Mouse (Mus musculus) left cerebral cortex, postnatal 25 days (tissue): ENCODE measurements around the gene Zfp740. TPM values are rescaled to one million over a fixed set of nuclear protein-coding genes. Genes with fewer than 3 reads are reported as not detected.
"Not testable (repeated sequence)": the region's sequence is repeated elsewhere in the genome, so short reads cannot be mapped to it uniquely, and the experiment has no call there.

Experiments used
- DNase-seq, 2 experiments: peaks; one replicate each; pipeline ENCODE4 v3.0.0; 2022; ENCODE audit warnings: low spot score in 2 of 2, mixed read lengths in 1 of 2
- intact Hi-C: fragments of 180-260 bp; cut with DNase I; formaldehyde crosslinking; loops from one replicate; pipeline ENCODE4 v1.15.1; 2025
- total RNA-seq, 2 experiments: library from RNA; stranded (reverse); gene quantifications; 2 replicates each; pipeline ENCODE4 v1.2.3; 2021

Zfp740 gene
- total RNA-seq, 2 experiments from 2014 or later, result 58.5 to 64.9 TPM

DNA sequence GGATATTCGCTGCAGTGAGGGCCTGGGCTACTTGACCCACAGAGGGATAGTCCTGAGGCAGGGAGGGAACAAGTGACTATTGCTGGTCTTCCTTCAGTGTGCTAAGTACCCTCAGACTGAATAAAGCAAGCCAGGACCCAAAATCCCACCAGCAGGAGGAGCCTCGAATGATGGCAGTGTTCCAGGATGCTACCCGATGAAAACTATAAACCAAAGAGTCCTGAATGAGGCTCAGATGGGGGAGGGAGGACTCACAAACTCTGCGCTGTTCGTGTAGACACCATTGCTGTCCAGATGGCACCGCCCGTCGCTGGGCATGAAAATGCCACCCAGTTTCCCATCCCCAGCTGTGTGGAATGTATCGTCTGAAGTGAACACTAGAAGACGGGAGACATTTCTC is 19.3 kb downstream of the Zfp740 start:
- intact Hi-C loops, result loop anchor here (5.0 kb wide), 1 partner anchor 115 kb away; no protein-coding TSS in a partner anchor
- no peak for DNase-seq

DNA sequence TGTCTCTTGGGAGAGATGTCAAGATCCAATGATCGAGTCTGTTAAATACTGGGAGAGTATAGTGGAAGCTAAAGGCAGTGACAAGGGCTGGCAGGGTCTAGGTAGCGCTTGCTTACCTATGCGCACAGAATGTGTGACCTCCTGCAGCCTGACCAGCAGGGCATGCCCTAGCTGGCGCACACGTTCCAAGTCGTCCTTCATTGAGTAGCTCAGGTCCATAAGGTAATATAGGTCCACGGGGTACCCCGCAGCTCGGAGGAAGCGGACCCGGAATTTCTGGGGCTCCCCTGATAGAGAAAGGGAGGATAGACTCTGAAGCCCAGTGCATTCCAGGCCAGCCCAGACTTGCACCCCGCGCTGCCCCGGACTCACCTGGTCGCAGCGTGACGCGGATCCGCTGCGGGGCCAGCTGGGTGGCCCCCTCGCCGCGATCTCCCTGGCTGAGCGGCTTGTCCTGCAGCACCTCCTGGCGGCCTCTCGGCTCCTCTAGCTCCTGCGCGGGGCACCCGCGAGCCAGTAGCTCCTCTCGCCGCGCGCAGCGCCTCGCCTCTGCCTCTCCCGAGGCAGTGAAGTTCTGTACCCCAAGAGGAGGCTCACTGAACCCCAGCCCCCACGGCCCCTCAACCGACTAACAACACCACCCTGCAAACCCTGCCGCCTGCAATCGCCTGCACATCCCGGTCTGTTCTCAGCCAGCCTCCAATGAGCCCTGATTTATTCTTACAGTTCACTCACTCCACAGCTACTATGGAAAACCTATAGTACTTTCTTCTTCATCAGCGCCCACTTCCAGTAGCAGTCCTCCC is 21.3 kb downstream of the Zfp740 start:
- intact Hi-C loops, result loop anchor here (1.0 to 5.0 kb wide), 2 partner anchors 46 to 117 kb away; no protein-coding TSS in a partner anchor
- DNase-seq, result peak; percentile 77 to 79

DNA sequence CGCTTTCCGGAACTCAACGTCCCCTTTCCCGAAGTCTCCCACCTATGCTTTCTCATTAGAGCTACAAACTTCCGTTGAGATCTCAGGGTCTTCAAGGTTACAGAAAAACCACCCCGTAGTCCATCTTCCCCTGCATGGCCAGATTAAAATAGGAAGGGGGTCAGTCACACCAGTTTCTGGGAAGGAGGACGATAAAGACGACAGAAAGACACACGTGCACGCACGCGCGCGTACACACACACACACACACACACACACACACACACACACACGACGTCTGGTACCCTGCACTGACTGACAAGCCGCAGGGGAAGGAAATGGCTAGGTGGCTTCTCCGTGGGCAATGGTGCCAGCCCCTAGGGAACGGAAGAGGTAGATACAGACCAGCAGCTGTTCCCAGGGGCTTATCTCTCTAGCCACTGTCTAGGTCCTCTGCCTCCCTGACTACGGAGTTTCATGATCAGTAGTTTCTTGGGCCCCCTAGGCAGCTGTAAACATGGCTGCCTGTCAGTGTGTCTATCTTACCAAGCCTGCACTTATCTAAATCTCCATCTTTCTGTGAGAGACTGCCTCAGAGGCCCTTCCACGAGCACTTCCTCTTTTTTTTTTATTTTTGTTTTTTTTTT is 22.1 kb downstream of the Zfp740 start:
- intact Hi-C loops, result loop anchor here (1.0 to 5.0 kb wide), 2 partner anchors 47 to 118 kb away; no protein-coding TSS in a partner anchor
- no peak for DNase-seq

DNA sequence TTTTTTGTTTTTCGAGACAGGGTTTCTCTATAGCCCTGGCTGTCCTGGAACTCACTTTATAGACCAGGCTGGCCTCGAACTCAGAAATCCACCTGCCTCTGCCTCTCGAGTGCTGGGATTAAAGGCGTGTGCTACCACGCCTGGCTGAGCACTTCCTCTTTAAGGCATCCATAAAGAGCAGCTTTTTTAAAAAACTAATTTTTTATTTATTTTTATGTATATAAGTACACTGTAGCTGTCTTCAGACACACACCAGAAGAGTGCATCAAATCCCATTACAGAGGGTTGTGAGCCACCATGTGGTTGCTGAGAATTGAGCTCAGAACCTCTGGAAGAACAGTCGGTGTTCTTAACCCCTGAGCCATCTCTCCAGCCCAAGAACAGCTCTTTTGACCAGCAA is 22.6 kb downstream of the Zfp740 start:
- DNase-seq, intact Hi-C loops: not testable (repeated sequence)

DNA sequence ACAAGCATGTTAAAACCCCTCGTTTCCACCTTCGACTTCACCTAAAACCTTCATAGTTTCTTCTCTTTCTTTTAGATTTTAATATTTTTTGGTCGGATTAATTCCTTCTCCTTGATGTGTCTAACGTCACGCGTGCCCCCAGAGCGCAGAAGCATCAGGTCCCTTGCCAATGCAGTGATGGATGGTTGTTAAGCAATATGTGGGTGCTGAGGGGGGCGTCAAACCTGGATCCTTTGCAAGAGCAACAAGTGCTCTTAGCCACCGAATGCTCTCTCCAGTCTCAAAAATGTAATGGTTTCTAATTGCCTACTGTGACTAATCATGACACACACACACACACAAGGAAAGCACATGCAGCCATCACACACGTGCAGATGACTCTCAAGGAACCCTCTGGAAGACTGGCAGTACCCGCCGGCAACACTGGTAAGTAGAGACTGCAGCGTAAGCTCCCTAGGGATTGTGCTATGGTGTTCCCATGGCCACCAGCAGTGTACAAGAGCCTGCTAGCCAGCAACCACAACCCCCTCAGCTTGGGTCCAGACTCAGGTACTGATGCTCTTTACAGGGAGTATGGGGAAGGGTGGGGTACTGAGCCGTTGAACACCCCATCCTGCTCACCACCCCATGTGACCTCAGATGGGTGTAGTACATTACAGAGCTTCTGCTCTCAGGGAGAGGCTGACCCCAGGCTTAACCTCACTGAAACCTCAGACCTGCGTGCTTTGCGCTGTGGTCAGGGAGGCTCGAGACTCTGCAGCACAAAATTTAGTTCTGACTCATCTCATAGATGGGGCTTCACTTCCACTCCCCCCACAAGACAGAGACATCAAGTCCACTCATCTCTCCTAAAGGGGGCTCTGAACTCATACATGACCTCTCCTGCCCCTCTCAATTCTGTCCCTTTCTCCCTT is 27.6 kb downstream of the Zfp740 start:
- no peak for DNase-seq
- intact Hi-C loops, result no loop called here

DNA sequence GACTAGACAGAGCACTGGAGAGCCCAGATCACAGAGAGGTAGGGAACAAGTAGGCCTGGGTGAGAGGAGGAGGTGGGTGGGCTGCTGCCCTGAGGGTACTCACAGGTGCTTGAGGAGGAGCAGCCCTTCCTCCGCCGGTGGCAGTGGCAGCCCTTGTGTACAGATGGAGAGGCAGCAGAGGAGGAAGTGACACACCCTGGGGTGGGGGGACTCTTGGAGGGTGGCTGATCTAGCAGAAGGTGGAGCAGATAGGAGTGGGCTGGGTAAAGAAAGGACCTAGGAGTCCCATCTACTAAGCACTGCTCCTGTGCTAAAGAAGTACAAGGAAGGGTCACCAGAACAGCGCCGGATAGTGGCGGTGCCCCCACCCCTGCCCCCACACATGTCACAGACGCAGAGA is 28.7 kb downstream of the Zfp740 start, which contains the start of gene Itgb7:
TSS of gene Itgb7 (minus strand) at position 197 of the 400 bp plus-strand sequence.
- intact Hi-C loops, result no loop called here
- DNase-seq, result no peak

DNA sequence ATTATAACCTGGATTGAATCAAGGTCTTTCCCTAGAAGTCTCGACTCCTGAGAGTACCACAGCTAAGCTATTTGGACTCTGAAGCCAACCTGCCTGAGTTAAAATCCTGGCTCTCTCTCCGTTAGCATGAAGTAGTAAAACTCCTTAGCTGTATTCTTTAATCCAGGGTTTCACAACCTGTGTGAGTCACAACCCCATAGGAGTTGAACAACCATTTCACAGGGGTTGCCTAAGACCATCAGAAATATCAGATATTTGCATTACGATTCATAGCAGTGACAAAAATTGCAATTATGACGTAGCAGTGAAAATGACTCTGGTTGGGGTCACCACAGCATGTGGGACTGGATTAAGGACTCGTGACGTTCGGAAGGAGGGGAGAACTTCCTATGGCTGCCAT is 29.7 kb downstream of the Zfp740 start:
- DNase-seq, result no peak
- intact Hi-C loops, result no loop called here

DNA sequence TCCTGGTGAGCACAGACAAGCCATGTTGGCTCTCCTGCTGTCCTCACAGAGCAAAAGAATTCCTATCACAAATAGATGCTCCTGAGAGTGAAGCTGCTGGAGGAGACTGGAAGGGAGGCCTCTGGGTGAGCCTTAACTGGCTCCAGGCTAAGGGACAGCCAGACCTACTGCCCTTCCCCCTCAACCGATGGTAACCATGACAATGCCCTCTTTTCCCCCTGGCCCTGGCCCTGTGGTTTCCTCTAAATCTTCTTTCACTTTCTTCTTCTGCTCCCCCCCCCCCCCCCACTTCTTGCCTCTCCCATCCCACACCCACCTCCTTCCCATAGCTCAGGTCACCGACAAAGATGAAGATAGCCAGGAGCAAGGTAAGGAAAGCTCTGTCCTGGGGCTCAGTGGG is 30.8 kb downstream of the Zfp740 start:
- intact Hi-C loops, result no loop called here
- DNase-seq, result no peak

DNA sequence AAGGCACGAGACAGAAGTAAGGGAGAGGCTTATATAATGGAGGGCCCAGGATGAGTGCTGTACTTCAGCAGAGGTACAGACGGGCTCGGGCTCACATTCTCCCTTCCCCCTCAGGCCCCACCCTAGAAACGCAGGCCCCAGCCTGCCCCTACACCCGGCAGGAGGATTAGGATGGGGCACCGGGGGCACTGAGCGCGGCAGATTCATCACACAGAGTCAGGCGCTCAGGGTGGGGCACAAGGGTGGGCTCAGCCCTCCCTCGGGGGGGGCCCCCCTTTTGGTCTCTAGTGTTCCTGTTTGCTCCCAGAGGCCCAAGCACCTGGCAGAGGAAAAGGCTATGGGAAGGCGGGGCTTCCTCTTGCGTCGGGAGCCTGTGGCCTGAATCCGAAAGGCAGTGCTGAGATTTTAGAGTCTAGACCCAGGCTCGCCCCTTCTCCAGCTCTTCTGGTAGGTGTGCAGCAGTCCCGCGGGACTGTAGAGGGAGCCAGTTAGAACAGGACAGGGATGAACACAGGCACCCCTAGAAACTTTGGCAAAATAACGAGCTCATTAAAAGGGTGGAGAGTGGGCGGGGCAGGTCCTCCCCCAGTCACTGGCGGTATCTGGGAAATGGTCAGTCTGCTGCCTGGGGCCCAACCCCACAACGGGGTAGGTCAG is 32.5 kb downstream of the Zfp740 start:
- no peak for DNase-seq
- intact Hi-C loops, result no loop called here

DNA sequence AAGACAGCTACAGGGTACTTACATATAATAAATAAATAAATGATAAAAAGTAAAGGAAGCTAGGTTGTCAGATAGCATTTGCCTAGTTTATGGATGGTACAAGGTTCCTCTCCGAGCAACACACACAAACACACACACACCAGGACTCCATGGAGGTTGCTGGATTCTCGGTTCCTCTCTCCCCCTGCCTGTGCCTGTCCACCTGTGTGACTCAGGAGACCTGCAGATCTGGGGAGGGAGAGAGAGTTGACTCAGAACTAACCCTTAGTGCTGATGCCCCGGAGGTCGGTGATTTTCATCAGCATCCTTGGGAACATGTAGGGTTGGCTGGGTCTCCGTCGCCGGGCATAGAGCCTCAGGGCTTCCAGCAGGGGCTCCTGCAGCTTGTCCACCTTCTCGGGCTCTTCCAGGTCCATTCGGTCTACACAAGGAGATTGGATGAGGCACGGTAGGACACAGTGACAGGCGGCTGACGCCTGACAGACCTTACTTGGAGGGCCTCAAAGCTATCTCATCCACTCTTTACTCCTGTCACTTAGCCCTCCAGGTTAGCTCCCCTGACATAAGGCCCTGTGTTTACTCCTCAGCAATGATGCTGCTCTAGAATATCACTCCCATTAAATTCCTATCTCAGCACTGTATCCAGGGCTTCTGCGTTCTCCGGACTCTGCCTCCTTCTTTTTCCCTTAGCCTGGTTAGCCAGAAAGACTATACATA is 35.7 kb downstream of the Zfp740 start:
- DNase-seq, result no peak
- intact Hi-C loops, result loop anchor here (2.0 kb wide), 1 partner anchor 40 kb away; the partner anchor contains the start of gene Mfsd5

DNA sequence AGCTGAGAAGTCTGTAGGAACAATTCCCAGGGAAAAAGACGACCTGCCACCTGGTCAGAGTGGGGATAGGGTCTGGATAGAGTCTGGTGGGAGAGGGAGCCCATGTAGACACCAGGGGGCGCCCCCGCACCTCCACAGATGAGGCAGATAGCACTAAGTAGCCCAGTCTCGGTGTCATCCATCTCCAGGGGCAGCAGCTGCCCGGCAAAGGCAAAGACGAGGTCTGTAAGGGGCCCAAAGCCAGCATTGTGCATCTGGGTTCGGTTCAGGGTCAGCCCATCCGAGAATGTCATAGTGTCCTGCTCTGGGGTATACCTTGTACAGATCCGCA is 36.2 kb downstream of the Zfp740 start:
- intact Hi-C loops, result loop anchor here (2.0 kb wide), 1 partner anchor 40 kb away; the partner anchor contains the start of gene Mfsd5
- peak; percentile 69 to 70 for DNase-seq

DNA sequence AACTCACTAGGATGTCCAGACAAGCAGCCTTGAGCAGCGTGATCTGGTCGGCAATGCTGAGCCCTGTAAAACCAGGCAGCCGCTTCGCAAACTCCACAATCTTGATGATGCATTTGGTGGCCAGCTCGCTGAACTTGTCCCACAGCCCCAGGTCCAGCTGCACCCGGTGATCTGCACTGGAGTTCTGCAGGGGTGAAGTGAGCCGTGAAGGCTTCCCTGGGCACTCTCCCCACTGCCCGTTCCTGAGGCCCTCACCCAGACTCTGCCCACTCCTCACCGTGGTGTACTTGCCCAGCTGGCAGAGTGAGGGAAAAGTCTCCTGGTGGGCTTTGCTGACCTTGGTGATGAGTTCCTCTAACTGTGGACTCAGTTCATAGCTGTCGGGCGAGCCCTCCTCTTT is 36.8 kb downstream of the Zfp740 start:
- DNase-seq, result no peak
- intact Hi-C loops, result loop anchor here (2.0 to 5.0 kb wide), 2 partner anchors 39 to 77 kb away; partner anchors contain the start of gene Mfsd5

DNA sequence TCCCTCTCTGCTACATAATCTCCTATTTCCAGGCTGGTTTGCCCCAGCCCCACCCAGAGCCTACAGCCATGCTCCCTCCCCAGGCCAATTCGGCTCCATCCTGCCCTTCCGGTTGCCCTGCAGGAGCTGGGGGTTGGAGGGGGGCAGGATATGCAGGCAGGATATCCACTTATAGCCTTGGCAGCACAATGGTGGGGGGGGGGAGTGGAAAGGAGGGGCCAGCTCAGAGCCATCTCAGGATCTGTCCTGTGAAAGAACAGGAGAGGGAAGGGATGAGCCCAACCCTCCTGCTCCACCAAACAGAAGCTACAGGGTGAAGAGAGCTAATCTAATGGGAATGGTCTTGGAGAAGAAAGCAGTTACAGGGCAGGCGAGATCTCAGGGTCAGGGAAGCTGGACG is 37.6 kb downstream of the Zfp740 start:
- intact Hi-C loops, result loop anchor here (5.0 kb wide), 1 partner anchor 77 kb away; no protein-coding TSS in a partner anchor

DNA sequence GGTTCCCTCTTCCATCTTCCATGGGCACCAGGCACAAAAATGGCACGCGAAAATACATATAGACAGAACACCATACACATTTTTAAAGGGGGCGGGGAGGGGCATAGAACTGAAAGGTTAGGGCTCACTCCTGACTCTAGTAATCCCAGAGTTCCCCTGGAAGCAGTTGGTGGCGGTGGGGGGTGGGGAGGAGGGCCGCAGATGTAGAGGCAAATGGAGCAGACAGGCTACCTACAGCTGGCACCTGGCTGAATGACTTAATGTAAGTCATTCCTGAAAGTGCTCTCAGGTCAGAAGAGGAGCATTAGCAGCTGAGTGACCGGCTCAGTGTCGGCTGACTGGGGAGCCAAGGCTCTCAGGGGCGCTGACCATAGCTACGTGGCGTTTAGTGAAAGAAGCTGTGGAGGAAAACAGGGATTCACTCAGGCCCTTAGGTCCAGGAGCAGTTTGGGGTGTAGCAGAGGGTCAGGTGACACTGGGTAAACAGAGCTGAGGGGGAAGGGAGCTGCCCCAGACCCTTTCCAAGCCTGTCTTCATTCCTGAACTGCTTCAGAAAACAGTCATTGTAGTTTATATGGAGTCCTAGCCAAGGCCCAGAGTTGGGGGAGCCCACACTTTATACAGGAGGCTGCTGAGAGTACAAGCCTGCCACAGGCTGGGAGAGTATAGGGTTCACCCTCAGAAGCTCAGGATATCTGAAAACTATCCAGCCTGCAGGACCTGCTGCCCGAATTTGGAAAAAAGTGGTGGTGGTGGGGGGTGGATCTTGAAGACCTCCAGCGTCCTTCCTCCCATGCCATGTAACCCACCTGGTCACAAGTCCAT is 39.6 kb downstream of the Zfp740 start:
- intact Hi-C loops, result loop anchor here (5.0 kb wide), 1 partner anchor 75 kb away; no protein-coding TSS in a partner anchor

More for the DNA sequence above, 37.6 kb downstream of the Zfp740 start:
- no peak for DNase-seq

DNA sequence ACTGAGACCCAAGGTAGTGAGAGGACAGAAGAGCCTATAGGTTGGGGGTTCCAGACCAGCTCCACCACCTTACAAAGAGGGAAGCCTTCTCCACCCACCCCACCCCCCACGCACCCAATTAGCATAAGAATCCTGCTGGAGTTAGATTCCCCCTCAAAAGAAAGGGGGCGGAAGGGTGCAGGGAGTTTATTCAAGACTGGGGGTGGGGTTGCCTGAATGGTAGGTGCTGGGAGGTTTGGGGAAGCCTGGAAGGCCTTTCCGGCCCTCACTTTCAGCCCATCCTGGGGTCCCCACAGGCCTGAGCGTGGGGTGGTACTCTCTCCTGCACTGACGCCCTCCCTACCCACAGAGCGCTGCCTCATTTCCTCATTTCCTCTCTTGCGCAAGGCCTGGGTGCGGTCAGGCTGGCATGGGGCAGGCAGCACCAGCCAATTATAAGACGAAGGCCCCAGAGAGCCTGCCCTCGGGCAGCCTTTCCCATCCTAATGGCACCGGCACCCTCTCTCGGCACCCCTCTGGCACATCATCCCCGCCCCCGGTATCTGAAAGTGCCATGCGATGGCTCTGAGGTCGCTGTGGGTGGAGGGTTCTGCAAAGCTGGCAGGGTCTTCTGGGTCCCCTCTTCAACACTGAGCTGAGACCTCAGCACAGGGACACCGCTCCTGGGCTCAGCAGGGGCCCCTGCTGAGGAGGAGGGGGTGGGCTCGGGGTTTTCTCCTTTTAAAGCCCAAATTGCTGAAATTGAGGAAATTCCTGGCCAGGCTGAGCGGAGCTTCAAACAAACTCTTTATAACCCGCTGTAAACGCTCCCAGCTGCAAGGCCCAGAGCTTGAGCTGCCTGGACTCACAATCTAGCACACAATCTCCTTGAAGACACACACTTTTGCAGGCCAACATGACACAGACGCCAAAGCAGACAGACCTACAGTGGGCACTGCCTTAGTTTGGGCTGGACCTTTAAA is 40.5 kb downstream of the Zfp740 start:
- intact Hi-C loops, result loop anchor here (5.0 kb wide), 1 partner anchor 74 kb away; no protein-coding TSS in a partner anchor

More for the DNA sequence above, 39.6 kb downstream of the Zfp740 start:
- no peak for DNase-seq

More for the DNA sequence above, 40.5 kb downstream of the Zfp740 start:
- DNase-seq, result no peak
